Mouse (Mus musculus): ENCODE measurements around the gene Col4a3bp. TPM values are rescaled to one million over a fixed set of nuclear protein-coding genes. Genes with fewer than 3 reads are reported as not detected.

Gene Col4a3bp
- polyA plus RNA-seq (2016; fragmentation: Nextera tagmentation; extraction: Ambion mirVana): 6.4 and 6.8 TPM in 2 replicates

DNA sequence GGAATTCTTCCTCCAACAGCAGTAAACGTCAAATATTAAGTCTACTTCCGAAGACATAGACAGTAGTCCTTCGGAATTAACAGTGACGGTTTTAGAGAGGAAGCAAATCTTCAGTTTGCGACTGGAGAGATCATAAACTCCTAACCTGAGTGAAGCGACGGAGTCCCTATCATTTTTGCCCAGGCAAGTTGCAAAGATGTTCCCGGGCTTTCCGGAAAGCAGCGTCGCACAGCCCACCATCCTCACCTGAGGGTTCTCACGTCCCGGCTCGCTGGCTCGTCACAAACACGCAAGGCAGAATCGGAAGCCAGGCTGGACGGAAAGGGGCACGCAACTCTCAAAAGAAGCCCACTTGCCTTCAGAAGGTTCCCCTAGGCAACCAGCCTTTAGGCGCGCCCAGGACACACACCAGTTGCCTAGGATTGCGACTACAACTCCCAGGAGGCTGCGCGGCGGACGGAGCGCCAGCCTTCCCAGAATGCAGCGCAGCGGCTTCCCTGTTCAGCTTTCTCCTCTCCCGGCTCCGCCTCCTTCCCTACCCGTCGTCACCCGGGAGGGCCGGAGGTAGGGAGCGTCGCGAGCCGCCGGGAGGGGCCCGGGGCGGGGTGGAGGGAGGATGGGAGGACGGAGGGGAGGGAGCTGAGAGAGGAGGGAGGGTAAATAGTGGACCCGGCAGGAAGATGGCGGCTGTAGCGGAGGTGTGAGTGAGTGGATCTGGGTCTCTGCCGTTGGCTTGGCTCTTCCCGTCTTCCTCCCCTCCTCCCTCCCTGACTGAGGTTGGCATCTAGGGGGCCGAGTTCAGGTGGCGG lies at the start of gene Col4a3bp, which contains the start of gene Polk:
TSS of gene Col4a3bp (plus strand) at position 538 of the 809 bp plus-strand sequence.
TSS of gene Polk (minus strand) at position 499 of the 809 bp plus-strand sequence.
- Histone ChIP-seq H3K4me3 (peak within 1 kb of the TSS; percentile 99), H3K9me3 (no peaks in the 10 kb centered on the region), H3K36me3 (no peaks in the 10 kb centered on the region), H3K27me3 (ENCODE audit: insufficient read depth, poor library complexity, severe bottlenecking) (no peaks in the 10 kb centered on the region), H3K27ac (peak within 1 kb of the TSS; percentile 98), H3K4me1 (replicated peaks) (peaks cover 21% of the 10 kb centered on the region)
- under 1% methylated on average over 50 of the region's 50 CpGs for WGBS
- peak; percentile 96 for DNase-seq (ENCODE audit: low spot score)

DNA sequence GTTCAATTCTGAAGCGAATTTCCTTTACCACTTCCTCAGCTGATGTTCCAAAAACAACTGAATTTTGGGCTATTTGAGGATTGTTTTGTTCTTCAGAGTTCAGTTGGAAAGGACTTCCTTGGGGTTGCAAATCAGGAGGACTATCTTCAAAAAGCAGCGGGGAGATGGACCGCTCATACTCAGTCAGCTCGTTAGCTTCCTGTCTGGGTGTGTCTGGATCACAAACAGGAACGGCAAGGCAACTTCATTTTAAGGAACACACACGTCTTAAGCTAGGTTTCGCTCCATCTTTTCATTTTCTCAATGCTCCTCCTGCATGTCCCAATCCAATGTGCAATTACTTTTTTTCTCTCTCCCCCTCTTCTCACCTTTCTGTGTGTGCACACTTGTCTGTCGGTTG lies 45.8 kb upstream of the Col4a3bp start:
- H3K27me3 ChIP-seq (ENCODE audit: insufficient read depth, poor library complexity, severe bottlenecking): no peaks in the 10 kb centered on the region
- H3K9me3 ChIP-seq: no peaks in the 10 kb centered on the region
- peaks cover 9% of the 10 kb centered on the region; the same call in 1 of the 2 replicates for H3K36me3 ChIP-seq
- H3K4me1 ChIP-seq (replicated peaks): no peaks in the 10 kb centered on the region; the same call in 1 of the 2 replicates
- no peak overlapping the region for H3K27ac ChIP-seq
- WGBS: 91% methylated on average over 8 of the region's 8 CpGs
- H3K4me3 ChIP-seq: no peak overlapping the region
- DNase-seq (ENCODE audit: low spot score): no peak

DNA sequence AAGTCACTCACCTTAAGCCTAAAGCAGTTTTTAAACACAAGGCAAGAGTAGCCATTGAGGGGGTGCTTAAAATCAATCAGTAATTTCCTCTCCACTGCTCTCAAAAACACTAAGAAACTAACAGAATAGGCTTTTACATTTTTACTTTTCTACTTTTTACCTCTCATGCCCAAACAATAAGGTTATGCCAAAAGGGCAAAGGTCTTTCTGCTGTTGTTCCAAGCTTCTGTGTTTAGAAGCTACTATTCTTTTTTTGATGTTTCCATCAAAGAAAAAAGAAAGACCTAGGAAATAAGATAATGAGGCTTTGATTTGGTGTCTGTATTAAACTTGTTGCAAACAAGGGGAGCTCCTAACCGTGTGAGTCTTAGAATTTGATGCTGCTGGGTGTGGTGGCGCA lies 42.5 kb upstream of the Col4a3bp start:
- 81% methylated on average over 2 of the region's 2 CpGs for WGBS

DNA sequence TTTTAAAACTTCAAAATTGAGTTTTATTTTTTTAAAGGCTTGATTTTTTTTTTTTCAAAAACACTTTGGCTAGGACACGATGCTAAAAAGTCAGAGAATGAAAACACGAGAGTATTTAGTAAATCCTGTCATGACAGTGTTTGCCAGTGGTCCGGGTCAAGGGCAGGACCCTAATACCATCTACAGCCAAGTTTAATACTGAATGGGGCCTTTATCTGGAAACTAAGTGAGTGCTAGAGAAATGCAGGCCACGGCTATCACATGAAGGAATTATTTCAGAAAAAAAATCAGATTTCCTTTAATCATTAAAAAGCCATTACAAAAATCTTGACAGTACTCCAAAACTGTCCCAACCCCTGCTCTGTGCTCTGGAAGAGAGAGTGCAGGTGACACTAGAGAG lies 36.8 kb upstream of the Col4a3bp start:
- no peaks in the 10 kb centered on the region for H3K4me1 ChIP-seq (replicated peaks)
- WGBS: 86% methylated on average over 4 of the region's 4 CpGs
- no peak for DNase-seq (ENCODE audit: low spot score)
- no peak overlapping the region for H3K4me3 ChIP-seq
- no peak overlapping the region for H3K27ac ChIP-seq
- peaks cover 7% of the 10 kb centered on the region; the same call in 1 of the 2 replicates for H3K36me3 ChIP-seq
- no peaks in the 10 kb centered on the region for H3K9me3 ChIP-seq
- no peaks in the 10 kb centered on the region for H3K27me3 ChIP-seq (ENCODE audit: insufficient read depth, poor library complexity, severe bottlenecking)

More for the DNA sequence above, 42.5 kb upstream of the Col4a3bp start:
- Histone ChIP-seq H3K4me3 (no peak overlapping the region), H3K4me1 (replicated peaks) (no peaks in the 10 kb centered on the region), H3K9me3 (no peaks in the 10 kb centered on the region), H3K27me3 (ENCODE audit: insufficient read depth, poor library complexity, severe bottlenecking) (no peaks in the 10 kb centered on the region), H3K36me3 (peaks cover 9% of the 10 kb centered on the region; the same call in 1 of the 2 replicates), H3K27ac (no peak overlapping the region)
- no peak for DNase-seq (ENCODE audit: low spot score)

DNA sequence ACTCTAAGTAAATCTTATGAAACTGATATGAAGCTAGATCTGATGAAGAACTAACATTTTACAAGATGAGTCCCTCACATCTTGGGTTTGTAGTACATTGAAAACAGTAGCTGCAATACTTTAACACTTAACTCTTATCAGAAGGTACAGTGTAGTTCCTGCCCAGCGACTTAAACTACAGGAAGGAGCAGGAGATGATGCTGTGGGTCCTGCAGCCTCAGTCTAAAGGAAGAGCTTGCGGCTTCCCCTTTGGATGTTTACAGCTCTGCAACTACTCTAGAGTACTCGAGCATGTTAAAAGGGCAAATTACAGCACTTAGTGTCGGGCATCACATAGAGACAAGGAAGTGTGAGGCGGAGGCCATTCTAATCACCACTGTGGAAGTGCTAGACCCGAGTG lies 36.1 kb upstream of the Col4a3bp start:
- no peaks in the 10 kb centered on the region for H3K27me3 ChIP-seq (ENCODE audit: insufficient read depth, poor library complexity, severe bottlenecking)
- WGBS: 89% methylated on average over 6 of the region's 6 CpGs

DNA sequence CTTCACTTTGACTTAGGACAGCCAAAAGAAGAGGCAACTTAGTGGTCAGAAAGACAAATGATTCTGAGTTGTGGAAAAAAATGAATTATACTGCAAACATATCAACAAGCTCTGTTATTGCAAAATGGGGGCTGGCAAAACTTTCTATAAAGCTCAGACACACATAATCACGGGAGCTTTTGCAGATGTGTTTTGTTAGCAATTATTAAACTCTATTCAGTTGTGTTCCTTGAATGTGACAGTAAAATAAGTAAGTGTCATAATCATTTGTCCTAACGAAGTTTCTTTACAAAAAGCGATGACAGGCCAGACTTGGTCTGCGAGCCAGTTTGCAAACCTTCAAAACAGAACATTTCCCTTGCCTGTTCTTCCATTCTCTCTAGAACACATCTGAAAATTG lies 34.9 kb upstream of the Col4a3bp start:
- H3K27ac ChIP-seq: no peak overlapping the region
- H3K4me3 ChIP-seq: no peak overlapping the region
- 0 out of 2 replicates have a peak, but pooled peaks cover 4% of the 10 kb centered on the region for H3K36me3 ChIP-seq
- H3K9me3 ChIP-seq: no peaks in the 10 kb centered on the region
- no peaks in the 10 kb centered on the region for H3K4me1 ChIP-seq (replicated peaks)
- DNase-seq (ENCODE audit: low spot score): no peak
- H3K27me3 ChIP-seq (ENCODE audit: insufficient read depth, poor library complexity, severe bottlenecking): no peaks in the 10 kb centered on the region
- 93% methylated on average over 4 of the region's 4 CpGs for WGBS

More for the DNA sequence above, 36.1 kb upstream of the Col4a3bp start:
- no peak overlapping the region for H3K4me3 ChIP-seq
- no peaks in the 10 kb centered on the region for H3K4me1 ChIP-seq (replicated peaks)
- no peaks in the 10 kb centered on the region for H3K9me3 ChIP-seq
- H3K36me3 ChIP-seq: 0 out of 2 replicates have a peak, but pooled peaks cover 4% of the 10 kb centered on the region
- H3K27ac ChIP-seq: no peak overlapping the region
- DNase-seq (ENCODE audit: low spot score): no peak

DNA sequence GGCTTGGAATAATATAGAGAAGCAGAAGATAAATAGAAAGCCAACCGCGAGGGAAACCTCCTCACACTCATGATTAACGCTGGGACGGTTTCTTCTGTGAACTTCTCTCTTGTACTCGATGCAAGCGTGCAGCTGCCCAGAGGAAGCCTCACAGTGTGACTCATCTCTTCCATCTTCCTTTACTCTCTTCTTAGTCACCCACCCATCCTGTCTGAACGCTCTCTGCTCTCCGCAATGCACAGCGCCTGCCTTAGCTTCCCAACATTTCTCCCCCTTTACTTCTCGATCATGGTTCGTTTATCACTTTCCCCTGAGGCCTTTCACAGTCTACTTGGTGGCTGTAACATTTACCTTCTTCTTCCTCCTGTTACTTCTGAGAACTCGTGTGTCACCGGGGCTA lies 31.8 kb upstream of the Col4a3bp start:
- WGBS: 89% methylated on average over 13 of the region's 13 CpGs
- no peaks in the 10 kb centered on the region for H3K27me3 ChIP-seq (ENCODE audit: insufficient read depth, poor library complexity, severe bottlenecking)
- H3K9me3 ChIP-seq: no peaks in the 10 kb centered on the region
- H3K4me1 ChIP-seq (replicated peaks): no peaks in the 10 kb centered on the region
- DNase-seq (ENCODE audit: low spot score): no peak
- 0 out of 2 replicates have a peak, but pooled peaks cover 4% of the 10 kb centered on the region for H3K36me3 ChIP-seq
- H3K27ac ChIP-seq: no peak overlapping the region
- H3K4me3 ChIP-seq: no peak overlapping the region

DNA sequence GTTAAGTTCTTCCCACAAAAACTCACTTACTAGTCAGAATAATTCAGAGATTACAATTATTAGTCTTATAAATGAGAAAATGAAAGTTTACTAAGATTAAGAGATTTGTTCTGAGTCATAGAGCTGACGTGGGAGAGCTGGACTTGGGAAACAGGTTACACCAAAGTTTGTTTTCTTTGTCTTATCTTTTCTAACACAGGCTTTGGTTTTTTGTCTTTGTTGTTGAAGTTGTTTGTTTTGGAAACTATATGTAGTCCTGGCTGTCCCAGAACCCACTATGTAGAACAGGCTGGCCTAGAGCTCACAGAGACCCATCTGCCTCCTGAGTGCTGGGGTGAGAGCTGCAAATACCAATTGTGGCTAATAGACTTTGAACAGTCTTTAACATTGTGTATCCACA lies 31.2 kb upstream of the Col4a3bp start:
- Histone ChIP-seq H3K4me3 (no peak overlapping the region), H3K27ac (no peak overlapping the region), H3K9me3 (no peaks in the 10 kb centered on the region), H3K4me1 (replicated peaks) (no peaks in the 10 kb centered on the region), H3K36me3 (peaks cover 6% of the 10 kb centered on the region; the same call in 1 of the 2 replicates), H3K27me3 (ENCODE audit: insufficient read depth, poor library complexity, severe bottlenecking) (no peaks in the 10 kb centered on the region)
- WGBS: 80% methylated on average over 1 of the region's 1 CpGs
- DNase-seq (ENCODE audit: low spot score): no peak

DNA sequence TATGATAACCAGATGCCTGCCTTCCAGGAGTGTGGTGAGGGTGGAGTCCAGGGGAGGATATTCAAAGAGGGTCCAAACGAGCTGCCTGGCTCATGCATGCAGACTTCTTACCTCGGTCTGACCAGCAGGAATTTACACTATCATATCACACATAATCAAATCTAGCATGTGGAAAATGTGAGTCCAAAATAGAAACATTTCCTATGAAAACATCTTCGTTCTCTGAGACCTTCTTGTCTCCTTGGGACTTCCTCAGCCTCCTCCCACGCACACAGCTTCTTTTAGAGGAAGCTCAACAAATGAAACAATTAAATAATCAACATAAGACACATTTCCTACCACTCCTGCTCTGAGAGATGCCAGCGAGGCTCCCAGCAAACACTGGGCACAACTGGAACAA lies 30.5 kb upstream of the Col4a3bp start:
- WGBS: 82% methylated on average over 5 of the region's 5 CpGs
- no peak overlapping the region for H3K27ac ChIP-seq
- H3K4me1 ChIP-seq (replicated peaks): no peaks in the 10 kb centered on the region
- no peak overlapping the region for H3K4me3 ChIP-seq
- H3K27me3 ChIP-seq (ENCODE audit: insufficient read depth, poor library complexity, severe bottlenecking): no peaks in the 10 kb centered on the region
- no peaks in the 10 kb centered on the region for H3K9me3 ChIP-seq
- no peak for DNase-seq (ENCODE audit: low spot score)
- H3K36me3 ChIP-seq: peaks cover 12% of the 10 kb centered on the region; the same call in 1 of the 2 replicates

DNA sequence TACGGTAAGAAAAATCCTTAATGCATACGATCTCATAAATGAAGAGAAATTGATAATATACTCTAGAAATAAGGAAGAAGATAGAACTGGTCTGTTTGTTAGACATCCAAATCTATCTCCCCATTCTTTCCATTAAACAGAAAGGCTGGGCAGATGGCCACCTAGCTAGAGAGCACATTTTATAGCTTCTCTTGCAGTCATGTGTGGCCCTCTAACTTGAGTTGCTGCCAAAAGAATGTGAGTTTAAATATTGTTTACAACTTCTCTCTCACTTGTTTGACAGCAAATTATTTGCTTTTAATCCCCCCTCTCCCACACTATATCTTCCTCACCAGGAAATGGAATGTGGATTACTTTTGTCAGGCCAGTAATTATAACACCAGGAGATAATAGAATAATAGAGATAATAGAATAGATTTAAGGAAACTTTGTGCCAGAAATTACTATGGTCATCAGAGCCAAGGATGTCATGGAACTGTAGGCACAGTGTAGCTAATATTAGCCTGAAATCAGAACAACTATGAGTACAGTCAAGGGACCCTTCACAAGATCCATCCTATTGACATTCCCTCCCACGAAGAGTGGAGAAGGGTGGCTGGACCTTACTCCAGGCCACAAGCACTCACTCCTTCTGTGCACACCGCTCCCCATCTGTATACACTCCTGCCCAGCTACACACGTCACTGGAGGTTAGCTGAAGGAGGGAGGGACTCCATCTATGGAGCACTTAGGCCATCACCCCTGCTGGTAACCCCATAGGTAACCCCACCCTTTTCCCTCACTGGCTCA lies 28.1 kb upstream of the Col4a3bp start:
- 87% methylated on average over 5 of the region's 5 CpGs for WGBS
- no peak overlapping the region for H3K4me3 ChIP-seq

DNA sequence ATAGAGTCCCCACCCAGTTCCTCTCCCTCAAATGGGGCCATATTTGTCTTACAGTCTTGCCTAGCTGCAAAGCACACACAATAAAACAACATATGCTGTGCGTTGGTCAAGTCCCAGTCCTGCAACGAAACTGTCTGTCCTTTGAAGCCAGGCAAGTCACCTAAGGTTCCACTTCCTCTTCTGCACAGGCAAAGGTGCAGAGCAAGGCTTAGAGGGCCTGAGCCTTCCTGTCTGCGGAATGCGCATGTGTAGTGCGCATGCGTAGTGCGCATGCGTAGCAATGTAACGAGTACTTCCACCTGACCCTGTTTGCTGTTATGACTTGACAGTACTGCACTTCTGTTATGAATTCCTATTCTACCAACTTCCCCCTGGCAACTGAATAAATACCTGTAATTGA lies 26.2 kb upstream of the Col4a3bp start:
- Histone ChIP-seq H3K4me3 (no peak overlapping the region), H3K4me1 (replicated peaks) (no peaks in the 10 kb centered on the region), H3K27me3 (ENCODE audit: insufficient read depth, poor library complexity, severe bottlenecking) (no peaks in the 10 kb centered on the region), H3K36me3 (peaks cover 9% of the 10 kb centered on the region; the same call in 1 of the 2 replicates), H3K9me3 (no peaks in the 10 kb centered on the region), H3K27ac (no peak overlapping the region)
- no peak for DNase-seq (ENCODE audit: low spot score)
- WGBS: 95% methylated on average over 9 of the region's 9 CpGs

More for the DNA sequence above, 28.1 kb upstream of the Col4a3bp start:
- DNase-seq (ENCODE audit: low spot score): no peak
- no peaks in the 10 kb centered on the region for H3K9me3 ChIP-seq
- H3K27me3 ChIP-seq (ENCODE audit: insufficient read depth, poor library complexity, severe bottlenecking): no peaks in the 10 kb centered on the region
- H3K27ac ChIP-seq: no peak overlapping the region
- peaks cover 9% of the 10 kb centered on the region; the same call in 1 of the 2 replicates for H3K36me3 ChIP-seq
- no peaks in the 10 kb centered on the region for H3K4me1 ChIP-seq (replicated peaks)

DNA sequence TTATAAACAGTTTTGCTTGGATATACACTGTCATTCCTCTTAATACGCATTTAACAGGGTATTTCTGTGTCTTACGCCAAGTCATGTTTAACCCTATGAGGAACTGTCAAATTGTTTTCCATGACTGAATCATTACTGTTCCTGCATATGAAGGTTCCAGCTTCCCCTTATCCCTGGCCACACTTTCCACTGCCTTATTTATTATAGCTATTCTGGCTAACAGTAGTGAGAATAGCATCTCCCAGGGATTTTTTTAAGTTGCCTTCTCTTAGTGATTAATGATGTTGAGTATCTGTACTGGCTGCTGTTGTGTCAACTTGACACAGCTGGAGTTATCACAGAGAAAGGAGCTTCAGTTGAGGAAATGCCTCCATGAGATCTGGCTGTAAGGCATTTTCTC lies 25.1 kb upstream of the Col4a3bp start:
- Histone ChIP-seq H3K9me3 (no peaks in the 10 kb centered on the region), H3K36me3 (peaks cover 9% of the 10 kb centered on the region; the same call in 1 of the 2 replicates), H3K4me3 (no peak overlapping the region), H3K27me3 (ENCODE audit: insufficient read depth, poor library complexity, severe bottlenecking) (no peaks in the 10 kb centered on the region), H3K4me1 (replicated peaks) (no peaks in the 10 kb centered on the region), H3K27ac (no peak overlapping the region)
- DNase-seq (ENCODE audit: low spot score): no peak
- 97% methylated on average over 2 of the region's 2 CpGs for WGBS
